Mouse (Mus musculus) urinary bladder, postnatal 4 days (tissue): ENCODE measurements around the gene Aamdc.

Source experiments
- DNase-seq, 2 experiments: peaks; one replicate each; pipeline ENCODE4 v3.0.0; 2021 to 2022; ENCODE audit warnings: low spot score in 2 of 2

Aamdc gene

DNA sequence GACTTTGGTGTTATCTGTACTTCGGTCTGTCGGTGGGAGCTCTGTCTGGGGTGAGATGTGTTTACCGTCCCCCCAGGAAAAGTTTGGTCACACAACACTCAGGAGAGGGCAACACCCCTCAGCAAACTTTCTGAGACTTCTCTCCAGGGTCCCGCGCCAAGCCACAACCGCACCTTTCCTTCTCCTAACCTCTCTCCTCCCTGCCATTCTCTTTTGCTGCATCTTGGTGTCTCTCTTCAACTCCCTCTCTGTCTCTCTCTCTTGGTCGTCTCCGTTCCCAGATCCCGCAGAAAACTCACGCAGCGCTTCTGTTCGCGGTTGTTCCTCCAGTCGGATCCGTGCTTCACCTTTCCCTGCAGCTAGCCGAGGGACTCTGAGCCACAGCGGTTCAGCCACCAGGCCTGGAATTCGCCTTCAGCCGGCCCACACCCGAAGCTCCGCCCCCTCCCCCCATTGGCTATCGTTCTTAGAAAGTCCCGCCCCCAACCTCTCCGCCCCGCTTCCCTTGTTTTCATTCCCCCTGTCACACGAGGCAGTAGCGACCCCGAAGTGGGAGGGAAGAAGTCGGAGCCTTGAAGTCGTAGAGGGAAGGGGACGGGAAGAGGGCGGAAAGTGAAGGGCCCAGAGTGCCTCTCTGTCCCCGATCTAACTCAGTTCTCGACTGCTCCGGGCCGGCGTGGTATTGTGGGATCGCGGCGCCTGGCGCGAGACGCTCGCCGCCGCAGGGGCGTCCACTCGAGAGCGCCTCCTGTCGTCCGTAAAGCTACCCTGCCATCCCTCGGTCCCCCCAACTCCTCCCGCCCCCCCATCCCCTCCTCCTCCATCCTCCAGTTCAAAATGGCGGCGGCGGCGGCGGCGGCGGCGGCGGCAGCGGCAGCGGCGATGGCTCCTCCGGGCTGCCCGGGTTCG is at the start of gene Aamdc, which contains the start of gene Rsf1:
Gene Aamdc (minus strand): TSS at position 431 of the 909 bp plus-strand sequence.
Gene Rsf1 (plus strand): TSS at position 823 of the 909 bp plus-strand sequence.
- peak; percentile 92 to 96 for DNase-seq

DNA sequence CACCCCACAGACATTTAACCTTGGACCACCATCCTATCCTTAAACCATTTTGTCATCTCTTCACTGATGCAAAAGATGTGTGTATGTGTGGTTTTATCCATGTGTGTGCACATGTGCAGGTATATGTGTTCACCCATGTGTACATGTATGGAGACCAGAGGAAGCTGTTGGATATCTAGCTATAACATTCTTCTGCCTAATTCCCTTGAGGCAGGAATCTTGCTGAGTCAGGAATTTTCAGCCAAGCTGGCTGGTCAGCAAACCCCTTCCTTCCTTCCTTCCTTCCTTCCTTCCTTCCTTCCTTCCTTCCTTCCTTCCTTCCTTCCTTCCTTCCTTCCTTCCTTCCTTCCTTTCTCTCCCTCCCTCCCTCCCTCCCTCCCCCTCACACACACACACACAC is 44.1 kb upstream of the Aamdc start:
- no peak for DNase-seq

DNA sequence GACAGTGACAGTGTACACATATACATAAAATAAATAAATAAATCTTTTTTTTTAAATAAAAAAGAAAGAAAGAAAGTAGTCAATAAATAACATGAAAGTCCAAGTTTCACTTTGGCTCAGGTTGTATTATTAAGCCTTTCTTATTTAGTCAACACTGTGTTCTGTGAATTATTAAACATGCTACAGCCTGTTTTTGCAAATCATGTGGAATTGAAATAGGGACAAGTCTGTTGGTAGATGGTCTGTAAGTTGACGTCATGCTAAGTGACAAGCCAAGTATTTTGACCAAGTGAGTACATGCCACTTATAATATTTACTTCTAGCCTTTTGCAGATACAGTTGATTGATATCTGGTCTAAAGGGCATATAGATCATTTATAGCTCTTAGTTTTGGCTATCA is 43.4 kb upstream of the Aamdc start:
- DNase-seq = no peak

DNA sequence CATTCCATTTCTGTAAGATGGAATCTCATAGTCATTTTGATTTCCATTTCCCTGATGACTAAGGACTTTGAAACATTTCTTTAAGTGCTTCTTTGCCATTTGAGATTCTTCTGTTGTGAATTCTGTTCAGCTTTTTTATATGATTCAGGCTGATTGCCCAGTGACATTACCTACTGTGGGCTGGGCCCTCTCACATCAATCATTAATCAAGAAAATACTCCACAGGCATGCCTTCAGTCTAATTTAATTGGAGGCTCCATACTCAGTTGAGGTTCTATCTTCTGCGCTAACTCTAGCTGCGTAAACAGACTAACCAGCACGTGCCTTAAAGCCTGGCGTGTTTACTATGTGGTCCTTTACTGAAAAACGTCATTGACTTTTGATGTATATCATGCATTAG is 42.0 kb upstream of the Aamdc start:
- DNase-seq = no peak

DNA sequence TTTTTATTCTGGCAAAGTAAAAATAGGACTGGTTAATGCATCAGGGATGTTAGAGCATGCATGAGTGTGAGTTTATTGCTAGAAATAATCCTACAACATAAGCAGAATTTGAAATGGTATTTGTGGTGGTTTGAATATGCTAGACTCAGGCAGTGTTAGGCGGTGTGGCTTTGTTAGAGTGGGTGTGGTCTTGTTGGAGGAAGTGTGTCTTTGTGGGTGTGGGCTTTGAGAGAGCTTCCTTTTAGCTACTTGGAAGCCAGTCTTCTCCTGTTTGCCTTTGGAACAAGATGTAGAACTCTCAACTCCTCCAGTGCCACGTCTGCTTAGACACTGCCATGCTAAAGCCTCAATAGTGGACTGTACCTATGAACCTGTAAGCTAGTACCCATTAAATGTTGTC is 19.3 kb upstream of the Aamdc start:
- no peak for DNase-seq

DNA sequence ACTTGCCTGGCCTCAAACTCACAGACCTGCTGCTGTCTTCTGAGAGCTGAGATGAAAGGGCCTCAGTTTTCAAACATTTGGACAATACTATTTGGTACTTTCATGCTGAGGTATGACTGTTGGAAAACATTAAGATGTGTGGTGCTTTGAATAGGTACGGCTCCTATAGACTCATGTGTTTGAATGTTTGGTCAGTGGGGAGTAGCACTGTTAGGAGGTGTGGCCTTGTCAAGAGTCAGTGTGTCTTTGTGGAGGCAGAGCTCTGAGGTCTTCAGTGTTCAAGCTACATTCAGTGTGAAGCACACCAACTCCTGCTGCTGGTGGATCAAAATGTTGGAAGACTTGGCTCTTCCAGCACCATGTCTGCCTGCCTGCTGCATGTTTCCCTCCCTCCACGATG is 14.2 kb upstream of the Aamdc start:
- DNase-seq = no peak

DNA sequence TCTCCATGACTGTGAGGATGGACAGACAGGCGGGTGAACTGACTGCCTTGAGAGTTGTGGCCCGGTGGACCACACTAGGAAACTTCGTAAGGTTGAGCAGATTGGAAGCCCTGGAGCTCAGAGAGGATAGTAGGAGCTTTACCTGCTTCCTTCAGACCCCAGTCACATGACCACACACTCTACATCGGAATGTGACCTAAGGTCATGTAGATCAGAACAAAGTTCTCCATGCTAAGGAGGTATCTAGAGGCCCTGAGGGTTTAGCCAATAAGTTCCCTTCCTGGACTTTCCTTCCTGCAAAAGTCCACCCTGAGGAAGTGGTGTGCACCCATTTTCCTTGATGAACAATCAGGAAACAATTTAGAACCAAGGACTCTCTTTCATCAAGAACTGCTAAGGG is 13.1 kb upstream of the Aamdc start:
- DNase-seq = no peak

DNA sequence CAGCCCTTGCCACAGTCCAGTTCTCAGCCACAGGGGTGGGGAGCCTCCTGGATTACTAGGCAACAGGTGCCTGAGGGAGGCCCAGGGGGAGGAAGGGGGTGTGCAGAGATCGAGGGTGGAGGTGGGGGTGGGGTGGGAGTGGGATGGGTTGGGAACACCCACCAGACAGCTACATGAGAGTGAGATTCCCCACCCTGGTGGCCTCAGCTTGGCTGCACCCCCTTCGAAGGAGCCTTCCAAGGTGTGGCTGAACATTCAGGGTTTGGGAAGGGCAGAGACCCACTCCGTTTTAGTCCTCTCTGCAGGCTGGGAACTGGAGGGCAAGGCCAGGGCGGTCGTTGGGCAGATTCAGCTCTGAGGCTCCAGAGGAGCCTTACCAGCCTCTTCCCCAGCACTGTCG is 12.0 kb upstream of the Aamdc start:
- DNase-seq = no peak

DNA sequence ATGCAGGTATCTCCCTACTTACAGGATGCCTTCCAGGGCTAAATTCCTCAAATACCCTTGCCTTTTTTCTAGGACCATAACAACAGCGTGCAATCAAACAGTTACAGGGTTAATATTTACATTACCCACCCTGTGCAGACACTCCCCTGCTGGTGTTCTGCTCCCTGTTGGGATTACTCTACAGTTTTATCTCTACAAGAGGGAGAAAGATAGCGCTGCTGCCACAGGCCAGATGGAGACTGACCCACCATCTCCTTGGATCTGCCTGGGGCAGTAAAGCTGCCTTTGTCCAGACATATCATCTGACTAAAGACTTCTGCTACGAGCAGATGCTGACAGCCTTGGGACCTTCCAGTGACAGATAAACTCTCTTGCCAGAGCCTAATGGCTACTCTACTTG is 11.2 kb upstream of the Aamdc start:
- DNase-seq = no peak

DNA sequence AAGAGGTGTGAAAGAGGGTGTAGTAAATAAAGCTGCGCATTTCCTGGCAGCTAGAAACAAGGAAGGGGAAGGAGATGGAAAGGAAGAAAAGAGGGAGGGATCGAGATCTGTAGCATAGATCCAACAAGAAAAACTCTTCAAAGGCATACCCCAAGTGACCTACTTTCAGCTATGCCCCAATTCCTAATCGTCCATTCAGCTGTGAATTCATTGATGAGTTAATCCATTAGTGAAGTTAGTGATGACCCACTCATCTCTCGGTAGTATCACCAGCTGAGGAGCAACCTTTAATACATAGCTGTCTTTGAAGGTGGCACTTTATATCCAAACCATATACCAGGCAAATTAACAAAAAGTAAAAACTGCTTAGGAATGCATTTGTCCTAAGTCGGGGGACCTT is 9.2 kb upstream of the Aamdc start:
- DNase-seq = no peak

DNA sequence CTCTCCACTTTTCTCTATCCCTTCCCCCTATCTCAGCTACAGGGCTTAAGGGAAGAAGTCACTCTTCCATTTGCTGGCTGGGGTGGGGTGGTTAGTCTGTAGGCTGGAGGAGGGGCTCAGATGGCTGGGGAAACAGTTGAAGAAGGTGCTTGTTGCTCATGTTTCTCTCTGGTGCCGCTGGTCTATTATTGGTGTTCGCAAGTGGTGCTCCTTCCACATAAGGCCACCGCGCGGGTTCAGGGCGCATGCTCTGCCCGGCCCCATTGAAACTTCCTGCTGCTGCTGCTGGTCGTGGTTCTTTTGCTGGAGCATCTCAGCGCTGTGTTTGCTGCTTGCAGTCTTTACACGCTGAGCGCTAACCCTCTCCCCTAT is 1.5 kb upstream of the Aamdc start:
- DNase-seq = peak; percentile 78 to 82

DNA sequence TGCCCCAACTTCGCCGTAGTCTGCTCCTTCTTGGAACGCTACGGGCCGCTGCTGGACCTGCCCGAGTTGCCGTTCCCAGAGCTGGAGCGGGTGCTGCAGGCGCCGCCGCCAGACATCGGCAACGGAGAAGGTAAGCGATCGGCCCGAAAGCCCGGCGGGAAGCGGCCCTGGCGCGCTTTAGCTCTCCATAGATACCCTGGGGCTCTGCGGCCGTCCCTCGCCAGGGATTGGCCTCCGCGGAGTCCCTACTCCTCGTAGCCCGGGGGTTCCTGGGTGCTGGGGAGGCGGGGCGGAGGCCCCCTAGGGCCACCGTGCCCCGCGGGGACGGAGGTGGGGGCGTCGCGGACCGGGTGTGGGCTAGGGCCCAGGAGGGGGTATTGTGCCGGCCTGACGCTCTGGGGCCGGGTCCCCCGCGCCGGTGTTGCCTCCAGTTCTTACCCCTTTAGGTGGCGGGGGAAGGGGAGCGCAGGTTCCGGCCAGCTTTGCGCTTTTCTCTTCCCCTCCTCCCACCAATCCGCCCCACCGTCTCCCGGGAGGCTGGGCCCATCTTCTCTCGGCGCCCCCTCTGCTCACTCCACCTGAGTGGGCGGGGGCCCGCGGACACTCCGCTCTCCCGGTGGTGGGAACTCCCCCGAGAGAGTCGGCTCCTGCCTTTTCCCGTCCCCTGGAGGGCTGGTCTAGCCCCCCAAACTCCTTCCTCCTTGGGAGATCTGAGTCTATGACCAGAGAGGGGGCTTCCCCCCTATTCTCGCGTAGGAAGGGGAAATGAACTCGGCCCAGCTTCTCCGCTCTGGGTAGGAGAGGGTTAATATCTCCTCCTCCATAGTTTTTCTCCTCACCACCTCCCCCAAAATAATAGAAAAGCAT is 912 bp upstream of the Aamdc start:
- DNase-seq = peak; percentile 47 to 63

DNA sequence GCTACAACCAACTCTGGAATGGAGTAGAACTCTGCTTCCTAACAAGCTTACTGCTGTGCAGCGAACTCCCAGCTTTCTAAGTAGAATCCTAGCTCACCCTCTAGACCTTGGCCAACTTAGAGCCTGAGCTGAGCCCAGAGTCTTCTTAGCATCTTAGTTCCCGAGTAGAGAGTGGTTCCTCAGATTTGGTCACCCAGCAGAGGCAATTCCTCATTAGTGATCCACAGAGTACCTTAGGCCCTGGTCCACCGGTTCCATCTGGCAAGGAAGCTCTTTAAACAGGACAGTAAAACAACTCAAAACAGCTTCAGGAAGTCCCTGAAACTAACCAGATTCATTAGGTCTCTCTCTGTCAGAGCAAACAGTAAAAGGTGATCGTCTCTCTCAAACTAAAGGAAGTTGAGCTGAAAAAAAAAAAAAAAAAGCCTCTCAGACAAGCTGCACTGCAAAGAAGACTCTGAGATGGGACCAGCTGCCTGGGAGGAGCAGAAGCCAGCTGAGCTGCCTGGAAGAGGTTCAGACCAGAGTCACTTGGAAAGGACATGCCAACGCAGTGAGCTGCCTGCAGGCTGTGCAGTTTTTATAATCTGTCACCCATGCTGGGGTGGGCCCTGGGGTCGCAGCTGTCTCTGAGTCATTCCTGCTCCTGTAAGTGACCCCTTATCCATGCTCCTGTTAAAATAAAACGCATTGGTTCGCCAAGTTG is 783 bp downstream of the Aamdc start:
- peak; percentile 32 to 60 for DNase-seq

DNA sequence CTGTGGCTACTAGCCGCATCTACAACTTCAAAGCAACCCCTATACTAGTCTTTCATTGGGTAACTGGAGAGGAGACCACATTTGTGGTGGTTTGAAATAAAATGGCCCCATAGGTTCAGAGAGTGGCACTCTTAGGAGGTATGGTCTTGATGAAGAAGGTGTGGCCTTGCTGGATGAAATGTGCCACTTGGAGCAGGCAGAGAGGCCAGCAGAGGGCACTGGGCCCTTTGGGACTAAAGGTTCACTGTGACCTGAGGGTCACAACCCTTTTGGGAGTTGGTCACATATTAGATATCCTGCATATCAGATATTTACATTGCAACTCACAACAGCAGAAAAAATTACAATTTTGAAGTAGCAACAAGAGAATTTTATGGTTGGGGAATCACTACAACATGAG is 8.9 kb downstream of the Aamdc start:
- no peak for DNase-seq

DNA sequence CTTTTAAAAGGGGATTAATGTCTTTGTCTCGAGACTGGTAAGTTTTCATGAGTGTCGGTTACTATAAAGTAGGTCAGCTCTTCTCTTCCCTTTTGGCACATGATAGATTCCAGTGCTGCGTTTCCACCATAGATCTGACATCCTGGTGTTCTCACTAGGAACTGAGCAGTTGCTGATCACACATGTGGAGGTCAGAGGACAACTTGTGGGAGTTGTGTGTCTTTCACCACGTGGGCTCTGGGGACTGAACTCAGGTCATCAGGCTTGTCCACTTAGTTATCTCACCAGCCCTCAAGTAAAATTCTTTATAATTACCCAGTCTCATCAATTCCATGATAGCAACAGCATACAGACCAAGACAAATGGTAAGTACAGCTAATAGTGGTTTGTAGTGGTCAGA is 9.9 kb downstream of the Aamdc start:
- no peak for DNase-seq

DNA sequence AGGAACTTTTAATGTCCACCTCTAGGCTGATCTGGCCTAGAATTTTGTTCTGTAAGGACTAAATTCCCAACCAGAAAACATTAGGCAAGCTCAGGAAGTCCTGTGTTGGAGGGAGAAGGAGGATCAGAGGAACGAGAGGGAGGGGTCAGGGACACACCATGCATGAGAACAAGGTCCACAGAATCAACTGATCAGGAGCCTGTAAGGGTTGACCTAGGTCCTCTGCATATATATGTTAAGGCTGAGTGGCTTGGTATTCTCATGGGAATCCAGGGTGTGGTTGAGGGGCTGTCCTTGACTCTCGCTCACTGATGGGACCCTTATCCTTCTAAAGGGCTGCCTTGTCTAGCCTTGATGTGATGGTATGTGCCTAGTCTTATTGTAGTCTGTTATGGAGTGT is 15.7 kb downstream of the Aamdc start:
- DNase-seq = no peak

DNA sequence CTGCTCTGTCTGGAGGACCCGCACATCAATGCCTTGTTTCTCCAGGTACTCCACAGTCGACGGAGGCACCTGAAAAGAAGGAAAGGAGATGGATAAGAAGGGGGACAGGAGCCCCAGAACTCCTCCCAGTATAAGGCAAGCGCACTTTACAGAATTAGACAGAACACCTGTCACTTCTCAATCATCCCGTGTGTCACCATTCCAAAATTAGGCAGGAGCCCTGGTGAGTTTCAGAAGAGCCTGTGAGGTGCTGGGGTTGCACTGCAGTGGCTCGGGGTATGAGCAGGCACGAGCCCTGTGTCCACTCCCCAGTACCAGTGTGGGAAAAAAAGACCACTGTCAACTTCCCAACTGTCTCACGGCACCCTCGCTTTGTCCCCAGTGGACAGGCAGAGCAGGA is 28.6 kb downstream of the Aamdc start:
- no peak for DNase-seq

DNA sequence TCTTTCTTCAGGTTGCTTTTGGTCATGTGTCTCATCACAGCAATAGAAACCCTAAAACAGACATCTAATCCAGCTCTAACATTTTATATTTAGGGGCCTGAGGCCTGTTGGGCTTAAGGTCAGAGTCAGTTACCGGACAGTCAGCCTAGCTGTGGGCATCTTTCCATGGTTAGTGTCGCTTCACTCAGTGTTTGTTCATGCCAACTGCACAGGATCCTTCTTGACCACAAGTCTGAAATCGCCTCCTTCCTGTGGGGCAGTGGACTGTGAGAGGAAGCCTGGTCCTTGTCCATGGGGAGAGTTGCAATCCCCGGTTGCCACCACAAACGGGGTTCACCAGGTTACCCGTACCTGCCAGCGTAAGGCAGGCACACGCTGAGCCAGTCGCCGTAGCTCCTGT is 30.0 kb downstream of the Aamdc start:
- DNase-seq = no peak

DNA sequence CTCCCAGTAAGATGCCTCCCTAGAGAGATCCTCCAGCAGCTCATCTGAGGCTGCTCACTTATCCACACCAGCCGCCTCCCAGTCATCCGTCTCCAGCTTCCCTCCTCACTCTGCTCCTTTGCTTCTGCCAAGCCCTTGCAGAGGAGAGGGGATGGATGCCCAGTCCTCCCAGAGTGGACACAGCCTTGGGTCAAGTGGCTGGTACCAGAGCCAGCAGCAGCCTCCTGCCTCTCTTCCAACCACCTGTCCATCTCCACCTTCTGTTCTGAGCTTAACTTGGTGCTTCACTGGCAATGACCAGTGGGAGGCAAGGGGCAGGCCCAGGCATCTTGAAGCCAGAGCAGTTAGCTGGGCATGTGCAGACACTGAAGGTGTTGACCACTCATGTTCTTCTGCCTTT is 32.8 kb downstream of the Aamdc start:
- DNase-seq = no peak

DNA sequence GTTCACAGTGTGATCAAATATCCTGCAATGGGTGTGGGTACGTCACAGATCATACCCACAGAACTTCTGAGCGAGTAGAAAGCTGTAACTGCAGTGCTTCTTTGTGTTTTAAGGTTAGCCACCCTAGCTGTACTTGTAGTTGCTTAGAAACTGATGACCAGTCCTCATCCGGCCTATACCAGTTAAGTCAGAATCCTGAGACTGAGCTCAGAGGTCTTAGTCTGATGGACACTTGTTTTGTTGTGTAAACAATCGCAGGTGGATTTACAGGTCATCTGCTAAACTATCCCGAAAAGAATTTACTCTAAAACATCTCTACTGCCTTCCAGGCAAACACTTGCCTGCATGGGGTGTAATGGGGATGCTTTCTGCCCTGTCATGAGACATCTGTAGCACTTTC is 42.7 kb downstream of the Aamdc start:
- DNase-seq = no peak

DNA sequence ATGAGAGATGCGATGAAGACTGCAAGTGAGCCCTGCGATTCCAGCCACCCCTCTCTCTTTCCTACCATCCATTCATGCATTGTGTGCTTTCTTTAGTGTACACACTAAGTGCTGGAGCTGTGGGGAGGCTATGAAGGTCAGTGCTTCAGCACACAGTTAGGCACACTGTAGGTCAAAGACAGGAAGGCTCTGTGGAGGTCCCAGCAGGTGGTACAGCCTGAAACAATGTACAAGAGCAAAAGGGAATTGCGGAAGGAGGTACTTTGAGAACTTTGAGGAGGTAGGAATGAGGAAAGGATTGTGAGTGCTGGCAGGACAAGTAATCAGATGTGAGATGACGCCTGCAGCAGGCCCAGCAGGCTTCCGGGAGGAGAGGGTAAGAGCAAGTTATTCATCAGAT is 43.8 kb downstream of the Aamdc start:
- no peak for DNase-seq

DNA sequence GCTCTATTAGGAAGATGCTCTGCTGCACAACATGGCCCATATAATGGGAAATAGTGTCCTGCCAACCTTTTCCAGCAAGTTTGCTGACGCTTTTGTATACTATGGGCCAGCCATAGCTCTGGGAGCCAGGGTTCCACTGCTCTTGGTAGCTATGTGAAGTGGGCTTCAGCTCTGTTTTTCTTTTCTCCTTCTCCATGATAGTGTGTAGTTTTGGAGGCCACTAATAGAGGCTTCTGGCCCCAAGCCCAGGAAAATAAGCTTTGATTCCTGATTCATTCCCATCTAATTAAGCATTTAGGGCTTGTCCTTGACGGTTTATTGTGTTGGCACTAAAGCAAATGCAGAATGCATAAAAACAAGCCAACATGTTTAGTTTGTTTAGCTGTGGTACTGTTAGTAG is 59.4 kb downstream of the Aamdc start:
- no peak for DNase-seq
